Mouse (Mus musculus): ENCODE results near the gene Lsm14a.
"Not testable (repeated sequence)": the region's sequence is repeated elsewhere in the genome, so short reads cannot be mapped to it uniquely, and the experiment has no call there.

Lsm14a gene

DNA sequence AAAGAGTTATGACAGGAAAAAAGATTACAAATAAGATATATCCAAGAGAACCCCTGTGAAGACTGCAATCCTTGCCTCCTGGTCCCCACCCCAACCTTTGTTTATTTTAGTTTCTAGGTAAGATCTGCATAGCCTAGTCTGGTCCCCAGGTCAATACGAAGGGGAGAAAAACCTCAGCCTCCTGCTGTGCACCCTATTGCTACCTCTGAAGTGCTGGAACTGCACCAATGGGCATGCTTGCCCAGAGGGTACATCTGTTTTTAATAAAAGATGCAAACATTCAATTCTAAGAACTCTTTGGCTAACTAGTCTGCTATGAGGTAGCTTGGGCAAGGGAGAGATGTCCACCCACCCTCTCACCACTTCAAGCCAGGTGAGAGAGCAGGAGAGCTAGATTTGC, 19.2 kb downstream of the Lsm14a start:
- no peak for DNase-seq (ENCODE audit: low spot score in 2 of 2)

DNA sequence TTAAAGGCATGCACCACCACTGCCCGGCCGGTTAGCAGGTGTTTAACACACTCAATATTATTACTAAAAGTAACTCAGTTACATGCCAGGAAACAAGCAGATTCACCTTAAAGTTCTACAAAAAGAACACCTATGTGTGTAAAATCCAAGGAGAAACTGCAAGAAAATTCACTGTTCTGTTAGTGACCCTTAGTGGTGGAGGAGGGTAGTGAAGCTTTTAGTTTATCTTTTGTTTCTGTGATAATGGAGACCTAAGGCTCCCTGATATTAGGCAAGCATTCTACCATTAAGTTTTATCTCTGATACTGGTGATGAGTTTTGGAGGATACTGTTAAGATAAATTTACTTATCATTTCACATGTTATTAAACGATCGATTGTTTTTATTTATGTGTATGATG, 37.5 kb downstream of the Lsm14a start:
- no peak for DNase-seq (ENCODE audit: low spot score in 2 of 2)

DNA sequence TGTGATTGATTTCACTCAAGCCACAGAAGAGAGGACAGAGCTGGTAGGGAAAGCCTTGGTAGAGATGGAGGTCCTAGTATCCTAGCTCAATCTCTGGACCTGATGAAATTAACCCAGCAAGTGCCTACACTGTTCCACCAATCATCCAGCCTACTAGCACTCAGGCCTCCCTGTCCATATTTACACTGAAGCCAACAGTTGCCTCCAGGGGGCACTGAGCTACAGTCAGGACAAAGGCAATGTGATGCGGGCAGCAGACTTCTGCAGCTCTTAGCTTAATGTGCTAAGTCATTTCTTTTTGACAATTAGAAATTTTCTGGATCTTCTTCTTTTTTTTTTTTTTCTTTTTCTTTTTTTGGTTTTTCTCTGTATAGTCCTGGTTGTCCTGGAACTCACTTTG, 41.1 kb downstream of the Lsm14a start:
- no peak for DNase-seq (ENCODE audit: low spot score in 2 of 2)

DNA sequence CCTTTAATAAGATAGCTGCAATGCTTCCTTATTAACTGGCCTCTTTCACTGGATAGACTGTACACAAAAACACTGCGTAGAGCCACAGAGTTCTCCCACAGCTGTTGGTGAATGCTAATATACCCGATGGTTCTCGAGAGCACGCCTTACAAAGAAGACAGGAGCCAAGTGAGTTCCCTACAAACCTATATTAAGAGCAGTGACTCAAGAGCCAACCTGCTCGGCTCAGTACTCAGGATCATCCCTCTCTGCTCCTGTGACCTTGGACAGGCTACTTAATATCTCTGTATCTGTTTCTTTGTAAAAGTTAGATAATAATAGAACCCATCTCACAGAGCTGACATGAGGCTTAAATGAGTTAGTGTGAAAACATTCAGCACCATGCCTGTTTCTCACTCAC, 42.9 kb downstream of the Lsm14a start:
- no peak for DNase-seq (ENCODE audit: low spot score in 2 of 2)

DNA sequence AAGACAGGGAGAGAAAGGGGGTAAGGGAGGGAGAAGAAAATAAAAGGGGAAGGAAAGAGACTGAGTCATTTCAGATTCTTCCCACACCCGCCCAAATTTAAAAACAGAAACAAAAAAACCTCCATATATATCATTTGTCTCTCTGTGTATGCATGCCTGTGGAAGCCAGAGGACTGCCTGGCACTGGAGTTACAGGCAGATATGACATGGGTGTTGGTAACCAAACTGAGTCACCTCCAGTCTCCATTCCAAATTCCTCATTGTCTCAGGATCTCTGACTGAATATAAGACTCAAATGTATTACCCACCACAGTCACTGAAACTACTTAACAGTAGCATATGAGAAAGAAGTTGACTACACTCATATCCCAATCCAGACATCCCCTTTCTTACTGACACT, 45.1 kb downstream of the Lsm14a start:
- no peak for DNase-seq (ENCODE audit: low spot score in 2 of 2)

DNA sequence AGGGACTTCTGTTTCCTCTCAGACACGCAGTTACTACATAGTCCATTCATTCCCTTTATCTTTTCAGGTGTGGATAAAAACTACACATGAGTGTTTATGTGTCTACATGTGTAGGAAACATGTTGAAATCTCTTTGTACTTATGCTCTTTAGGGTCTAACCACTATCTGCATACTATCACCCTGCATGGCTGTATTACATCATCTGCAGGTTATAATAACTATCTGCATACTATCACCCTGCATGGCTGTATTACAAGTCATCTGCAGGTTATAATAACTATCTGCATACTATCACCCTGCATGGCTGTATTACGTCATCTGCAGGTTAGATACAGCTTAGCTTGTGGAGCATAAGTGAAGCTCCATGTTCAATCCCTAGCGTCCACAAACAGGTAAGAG, 46.1 kb downstream of the Lsm14a start:
- no peak for DNase-seq (ENCODE audit: low spot score in 2 of 2)

DNA sequence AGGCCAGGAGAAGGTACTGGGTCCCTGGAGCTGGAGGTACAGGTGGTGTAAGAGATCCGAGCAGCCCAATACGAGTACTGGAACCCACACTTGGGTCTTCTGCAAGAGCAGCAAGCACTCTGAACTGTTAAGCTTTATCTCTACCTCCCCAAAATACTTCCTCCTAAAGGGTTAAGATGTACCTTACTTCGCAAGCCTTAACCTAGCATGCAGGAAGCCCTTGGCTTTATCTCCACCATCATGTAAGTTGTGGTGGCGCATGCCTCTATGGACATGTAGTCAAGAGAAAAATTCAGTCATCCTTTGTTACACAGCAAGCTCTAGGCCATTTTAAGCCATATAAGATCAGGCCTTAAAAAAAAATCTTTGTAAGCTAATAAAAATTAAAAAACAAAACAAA, 46.6 kb downstream of the Lsm14a start:
- no peak for DNase-seq (ENCODE audit: low spot score in 2 of 2)

DNA sequence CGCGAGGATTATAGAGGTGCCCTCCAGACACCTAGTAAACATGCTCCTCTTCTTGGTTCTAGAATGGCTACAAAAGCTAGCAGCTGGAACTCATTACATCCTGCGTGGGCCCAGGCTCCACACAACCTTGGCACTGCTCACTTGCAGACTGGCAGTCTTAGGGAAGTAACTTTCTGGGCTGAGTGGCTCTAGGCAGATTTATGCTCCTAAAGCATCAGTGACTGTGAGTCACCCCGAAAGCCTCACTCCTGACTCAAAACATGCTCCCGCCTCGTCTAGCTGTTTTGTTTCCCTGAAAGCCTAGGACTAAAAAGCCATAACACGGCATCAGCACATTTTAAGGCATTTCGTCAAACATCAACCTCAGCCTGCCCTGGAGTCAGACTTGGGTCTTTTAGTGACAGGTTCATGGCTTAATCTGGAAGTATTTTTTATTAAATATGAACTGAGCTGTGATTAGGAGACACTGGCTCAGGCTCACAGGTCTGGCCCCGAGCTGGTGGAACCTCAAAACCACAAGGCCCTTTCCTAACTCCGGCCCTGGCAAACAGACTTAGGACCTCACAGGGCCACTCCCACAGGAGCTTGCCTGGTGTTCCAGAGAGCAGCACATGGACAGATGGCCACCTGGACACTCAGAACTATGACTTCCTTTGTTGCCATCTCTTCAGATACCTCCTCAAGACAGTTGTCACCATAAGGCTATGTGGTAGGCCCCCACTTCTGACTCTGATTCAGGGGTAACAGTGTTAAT, 50.9 kb downstream of the Lsm14a start:
- DNase-seq (ENCODE audit: low spot score in 2 of 2): no peak

DNA sequence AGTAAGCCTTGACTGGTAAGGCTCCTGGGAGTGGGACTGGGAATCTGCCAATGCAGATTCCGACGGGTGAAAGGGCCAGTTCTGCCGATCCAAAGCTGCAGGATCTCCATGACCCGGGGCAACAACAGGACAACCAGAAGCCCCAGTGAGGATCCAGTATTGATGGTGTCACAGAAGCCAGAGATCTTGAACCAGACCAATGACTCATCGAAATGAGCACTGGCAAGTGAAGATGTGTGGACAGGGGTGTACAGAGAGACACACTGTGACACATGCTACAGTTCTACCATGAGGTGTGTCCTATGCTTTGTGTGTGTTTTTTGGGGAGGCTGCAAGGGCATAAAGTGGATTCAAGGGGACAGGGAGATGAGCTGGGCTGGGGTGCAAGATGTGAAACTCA, 52.3 kb downstream of the Lsm14a start:
- DNase-seq (ENCODE audit: low spot score in 2 of 2): no peak

DNA sequence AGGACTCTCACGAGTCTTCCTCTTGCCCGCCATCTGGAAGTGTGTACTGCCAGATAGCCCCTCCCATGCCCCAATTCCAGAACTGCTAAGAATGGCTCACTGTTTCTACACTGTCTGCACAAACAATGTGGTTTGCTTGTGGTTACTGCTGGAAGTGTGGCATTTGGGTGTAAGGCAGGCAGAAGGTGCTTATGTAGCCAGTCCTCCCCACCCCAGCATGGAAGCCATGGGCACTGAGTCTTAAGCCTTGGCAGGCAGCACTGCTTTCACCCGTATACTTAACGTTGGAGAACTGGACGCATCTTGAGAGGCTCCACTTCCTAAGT, 54.0 kb downstream of the Lsm14a start:
- no peak for DNase-seq (ENCODE audit: low spot score in 2 of 2)

DNA sequence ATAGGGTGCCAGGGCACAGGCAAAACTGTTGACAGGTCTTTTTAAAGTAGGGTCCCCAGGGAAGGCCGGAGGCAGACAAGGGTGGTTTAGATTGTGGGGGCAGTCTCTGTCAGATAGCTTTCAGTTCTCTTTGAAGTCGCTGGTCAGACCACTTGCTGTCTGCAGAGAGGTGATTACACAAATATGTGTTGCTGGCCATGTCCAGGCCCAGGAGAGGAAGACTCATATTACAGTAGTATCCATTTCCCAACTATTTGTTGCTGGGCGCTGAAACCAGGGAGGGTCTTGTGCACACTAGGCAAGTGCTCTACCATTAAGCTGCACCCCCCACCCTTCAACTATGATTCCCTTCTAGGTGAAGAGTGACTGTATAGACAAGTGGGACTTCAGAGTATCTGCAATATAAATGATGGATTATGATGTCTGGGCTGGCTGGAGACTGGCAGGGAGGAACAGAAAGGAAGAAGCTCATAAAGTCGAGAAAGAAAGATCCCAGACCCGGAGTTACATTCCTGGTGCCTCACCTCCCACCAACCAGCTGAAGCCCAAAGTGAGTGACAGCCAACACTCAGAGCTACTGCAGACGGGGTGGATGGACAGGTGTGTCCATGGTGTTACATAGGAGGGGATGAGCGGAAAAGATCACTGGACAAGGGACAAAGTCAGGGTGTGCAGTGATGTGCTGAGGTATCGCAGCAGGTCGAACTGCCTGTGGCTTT, 54.5 kb downstream of the Lsm14a start:
- DNase-seq (ENCODE audit: low spot score in 2 of 2): no peak

DNA sequence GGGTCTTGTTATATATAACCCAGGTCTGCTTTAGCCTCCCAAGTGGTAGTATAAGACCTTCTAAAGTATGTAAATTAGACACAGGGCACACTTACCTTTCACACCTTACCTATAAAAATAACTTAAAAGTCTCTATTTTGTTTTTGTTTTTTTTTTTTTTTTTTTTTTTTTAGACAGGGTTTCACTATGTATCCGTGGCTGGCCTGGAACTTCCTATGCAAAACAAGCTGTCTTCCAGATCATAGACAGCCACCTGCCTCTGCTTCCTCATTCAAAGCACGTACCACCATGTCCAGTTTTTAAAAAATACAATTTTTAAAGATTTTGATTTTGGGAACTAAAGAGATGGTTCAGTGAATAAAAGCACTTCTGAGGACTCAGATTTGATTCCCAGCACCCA, 55.8 kb downstream of the Lsm14a start:
- DNase-seq (ENCODE audit: low spot score in 2 of 2): no peak

DNA sequence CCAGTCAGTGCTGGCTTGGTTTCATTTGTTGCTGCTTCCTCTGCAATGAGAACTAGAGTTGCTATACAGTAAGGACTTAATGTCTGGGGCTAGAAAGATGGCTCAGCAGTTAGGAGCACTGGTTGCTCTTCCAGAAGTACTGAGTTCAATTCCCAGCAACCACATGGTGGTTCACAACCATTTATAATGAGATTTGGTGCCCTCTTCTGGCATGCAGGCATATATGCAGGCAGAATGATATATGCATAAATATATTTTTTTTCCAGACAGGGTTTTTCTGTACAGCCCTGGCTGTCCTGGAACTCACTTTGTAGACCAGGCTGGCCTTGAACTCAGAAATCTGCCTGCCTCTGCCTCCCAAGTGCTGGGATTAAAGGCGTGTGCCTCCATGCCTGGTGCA, 56.6 kb downstream of the Lsm14a start:
- not testable (repeated sequence) for DNase-seq (ENCODE audit: low spot score in 2 of 2)

DNA sequence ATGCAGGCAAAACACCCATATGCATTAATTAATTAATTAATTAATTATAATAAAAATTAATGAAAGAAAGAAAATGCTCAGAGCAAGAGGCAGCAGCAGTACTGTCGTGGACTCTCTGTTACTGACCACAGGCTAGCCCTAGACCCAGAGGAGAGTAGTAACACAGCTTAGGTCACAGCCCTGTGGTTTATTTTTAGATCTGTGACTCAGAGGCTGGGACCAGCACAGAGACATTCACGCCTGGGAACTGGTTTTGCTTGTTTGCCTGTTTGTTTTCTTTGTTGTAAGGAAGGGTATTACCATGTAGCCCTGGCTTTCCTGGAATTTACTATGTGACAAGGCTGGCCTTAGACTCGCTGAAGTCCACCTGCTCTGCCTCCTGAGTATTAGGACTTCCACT, 65.6 kb downstream of the Lsm14a start:
- DNase-seq (ENCODE audit: low spot score in 2 of 2): no peak

DNA sequence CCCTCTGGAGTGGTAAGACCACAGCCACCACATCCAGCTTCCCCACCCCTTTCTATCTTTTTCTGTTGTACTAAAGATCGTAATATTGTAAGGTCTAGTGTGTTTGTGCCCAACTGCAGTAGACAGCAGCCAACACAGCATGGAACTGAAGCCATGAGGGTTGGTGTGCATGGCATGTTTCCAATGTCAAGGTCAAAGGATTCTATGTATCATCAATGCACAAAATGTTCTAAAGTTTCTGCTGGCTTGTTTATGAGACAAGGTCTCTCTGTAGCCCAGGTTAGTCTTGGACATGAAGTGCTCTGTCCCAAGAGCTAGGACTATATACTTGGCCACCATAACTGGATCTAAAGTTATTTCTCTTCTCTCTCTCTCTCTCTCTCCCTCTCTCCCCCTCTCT, 68.3 kb downstream of the Lsm14a start:
- DNase-seq (ENCODE audit: low spot score in 2 of 2): no peak

DNA sequence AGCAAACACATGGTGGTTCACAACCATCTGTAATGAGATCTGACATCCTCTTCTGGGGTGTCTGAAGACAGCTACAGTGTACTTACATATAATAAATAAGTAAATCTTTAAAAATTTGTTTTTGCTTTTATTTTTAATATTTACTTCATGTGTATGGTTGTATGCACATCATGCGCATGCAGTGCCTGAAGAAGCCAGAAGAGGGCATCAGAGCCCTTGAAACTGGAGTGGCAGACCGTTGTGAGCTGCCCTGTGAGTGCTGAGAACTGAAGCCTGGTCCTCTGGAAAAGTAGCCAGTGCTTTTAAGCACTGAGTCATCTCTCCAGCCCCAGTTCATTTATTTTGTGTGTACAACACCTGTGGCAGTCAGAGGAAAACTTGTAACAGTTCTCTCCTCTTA, 69.1 kb downstream of the Lsm14a start:
- no peak for DNase-seq (ENCODE audit: low spot score in 2 of 2)

DNA sequence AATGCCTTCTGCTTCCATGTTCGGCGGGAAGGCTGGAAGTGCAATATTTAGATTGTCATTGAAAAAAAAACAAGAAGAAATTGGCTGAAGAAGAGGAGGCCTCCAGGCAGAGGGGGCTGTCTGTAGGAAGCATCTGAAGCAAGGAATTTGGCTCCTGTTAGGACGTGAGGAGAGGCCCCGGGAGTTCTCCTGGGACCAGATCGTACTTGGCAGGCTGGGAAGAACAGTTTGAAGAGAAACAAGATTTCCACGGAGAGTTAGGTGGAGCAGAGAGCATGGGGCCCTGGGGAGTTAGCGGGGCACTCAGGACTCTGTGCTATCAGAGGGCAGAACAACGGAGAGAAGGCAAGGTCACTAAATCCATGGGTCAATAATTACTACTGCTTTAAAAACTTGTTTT, 69.8 kb downstream of the Lsm14a start:
- DNase-seq (ENCODE audit: low spot score in 2 of 2): no peak

DNA sequence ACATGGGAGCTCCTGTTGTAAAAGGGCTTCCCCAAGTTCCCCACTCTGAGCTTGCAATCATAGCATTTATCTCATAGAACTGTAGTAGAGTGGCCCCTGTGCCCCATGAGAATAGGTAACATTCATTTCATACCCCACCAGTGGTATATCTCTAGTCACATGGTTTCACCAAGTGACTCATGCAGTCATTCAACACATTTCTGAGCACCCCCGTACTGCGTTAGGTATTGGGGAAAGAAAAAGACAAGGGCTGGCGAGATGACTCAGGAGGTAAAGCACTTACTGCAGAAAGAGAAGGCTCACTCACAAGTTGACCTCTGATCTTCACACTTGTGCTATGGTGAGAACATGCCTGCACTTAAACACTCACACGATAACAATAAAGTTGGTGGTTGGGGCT, 71.2 kb downstream of the Lsm14a start:
- no peak for DNase-seq (ENCODE audit: low spot score in 2 of 2)

DNA sequence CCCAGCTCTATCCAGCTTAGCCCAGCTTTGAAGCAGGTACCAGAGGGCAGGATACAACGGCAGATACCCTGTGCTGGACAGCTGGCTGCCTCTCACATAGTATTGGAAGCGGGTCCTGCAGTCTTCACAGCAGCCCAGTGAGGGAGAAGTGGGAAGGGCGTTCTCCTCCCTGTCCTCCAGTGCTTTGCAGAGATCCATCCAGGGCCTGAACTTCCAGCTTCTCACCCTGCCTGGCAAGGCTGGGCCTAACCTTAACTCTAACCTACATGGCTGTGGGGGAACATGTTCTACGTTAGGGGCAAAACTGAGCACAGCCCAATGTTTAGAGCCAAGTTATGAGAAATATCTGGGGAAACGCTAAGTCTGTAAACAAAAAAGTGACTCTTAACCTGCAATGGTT, 72.0 kb downstream of the Lsm14a start:
- no peak for DNase-seq (ENCODE audit: low spot score in 2 of 2)

DNA sequence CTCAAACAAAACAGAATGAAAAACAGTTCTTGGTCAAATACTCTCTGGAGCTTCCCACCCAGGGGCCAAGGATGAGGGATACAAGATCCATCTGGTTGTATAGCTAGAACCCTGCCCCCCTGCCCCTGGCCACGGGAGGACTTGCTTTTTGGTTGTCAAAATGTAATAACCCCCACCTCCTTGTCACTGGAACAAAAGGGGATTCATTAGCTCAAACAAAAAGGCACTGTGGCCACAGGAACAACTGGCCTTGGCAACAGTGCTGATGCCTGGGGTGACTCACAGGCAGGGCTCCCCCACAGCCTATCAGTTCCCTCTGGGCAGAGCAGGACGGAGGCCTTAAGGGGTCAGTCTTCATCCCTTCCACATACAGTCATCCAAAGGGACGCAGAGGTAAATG, 73.2 kb downstream of the Lsm14a start:
- no peak for DNase-seq (ENCODE audit: low spot score in 2 of 2)

DNA sequence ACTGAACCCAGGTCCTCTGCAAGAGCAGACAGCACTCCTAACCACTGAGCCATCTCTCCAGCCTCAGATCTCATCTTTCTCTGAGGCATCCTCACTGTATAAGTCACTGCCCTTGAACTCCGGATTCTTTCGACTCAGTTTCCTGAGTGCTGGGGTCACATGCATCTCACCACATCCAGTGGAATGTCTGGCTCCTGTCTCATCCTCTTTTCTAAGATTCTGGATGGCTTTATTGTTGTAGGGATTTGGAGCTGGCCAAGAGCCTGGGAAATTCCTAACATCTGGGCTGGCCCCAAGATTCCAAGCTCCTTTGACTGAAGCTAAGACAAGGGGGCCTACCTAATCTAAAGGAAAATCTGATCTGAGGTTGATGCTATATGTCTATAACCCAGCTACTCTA, 74.0 kb downstream of the Lsm14a start:
- no peak for DNase-seq (ENCODE audit: low spot score in 2 of 2)

DNA sequence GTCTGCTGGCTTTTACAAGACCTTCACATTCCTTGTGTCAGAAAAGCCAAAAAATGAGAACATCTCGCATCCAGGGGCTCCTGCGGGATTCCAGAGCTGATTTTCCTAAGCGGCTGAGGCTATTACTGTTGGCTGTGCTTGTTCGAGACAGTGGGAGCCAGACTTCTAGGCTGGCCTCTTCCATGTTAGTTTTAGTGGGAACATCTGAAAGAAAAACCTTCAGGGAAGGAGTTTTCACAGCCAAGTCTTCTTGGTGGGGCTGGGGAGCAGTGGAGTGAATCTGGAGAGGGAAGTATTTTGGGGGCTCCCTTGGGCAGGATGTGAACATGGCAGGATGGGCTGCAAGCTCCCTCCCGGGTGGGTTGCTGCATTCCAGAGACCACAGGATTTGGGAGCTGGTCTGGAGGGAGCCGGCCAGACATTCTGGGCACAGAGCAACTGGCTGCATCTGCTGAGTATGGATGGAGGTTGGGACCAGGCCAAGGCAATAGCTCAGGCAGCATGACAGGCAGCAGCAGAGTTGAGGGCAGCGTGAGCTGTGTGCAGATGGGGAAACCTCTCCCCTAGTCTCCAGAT, 75.1 kb downstream of the Lsm14a start:
- no peak for DNase-seq (ENCODE audit: low spot score in 2 of 2)

DNA sequence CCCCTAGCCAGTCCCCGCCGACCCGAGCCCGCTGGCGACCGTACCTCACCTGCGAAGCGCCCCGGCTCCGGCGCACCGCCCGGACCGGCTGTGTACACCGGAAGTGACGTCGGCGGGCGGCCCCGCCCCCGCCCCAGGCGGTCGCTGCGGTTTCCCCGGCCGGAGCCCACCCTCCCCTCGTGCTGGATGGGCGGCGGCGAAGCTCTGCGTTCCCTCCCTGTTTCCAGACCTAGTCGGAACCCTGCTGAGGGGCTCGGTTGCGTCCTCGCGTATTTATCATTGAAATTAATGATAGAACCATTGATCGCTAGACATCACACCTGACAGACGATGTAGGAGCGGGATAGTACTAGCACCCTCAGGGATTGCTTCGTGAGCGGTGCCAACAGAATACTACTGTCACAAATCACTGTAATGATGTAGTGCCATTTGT, 79.7 kb downstream of the Lsm14a start, which contains the start of gene 4931406P16Rik:
Gene 4931406P16Rik, minus strand, starts transcription at position 109 of the 433 bp plus-strand sequence.
- DNase-seq (ENCODE audit: low spot score in 2 of 2): peak; percentile 70 to 79

Data from frontal cortex, postnatal 14 days (tissue).